Mouse (Mus musculus): ENCODE measurements around the gene Zbtb7a. TPM values are rescaled to one million over a fixed set of nuclear protein-coding genes. Genes with fewer than 3 reads are reported as not detected.

The Zbtb7a gene
- total and polyA plus RNA-seq, 3 experiments: 7.1 to 75.7 (median 31.1) TPM

DNA sequence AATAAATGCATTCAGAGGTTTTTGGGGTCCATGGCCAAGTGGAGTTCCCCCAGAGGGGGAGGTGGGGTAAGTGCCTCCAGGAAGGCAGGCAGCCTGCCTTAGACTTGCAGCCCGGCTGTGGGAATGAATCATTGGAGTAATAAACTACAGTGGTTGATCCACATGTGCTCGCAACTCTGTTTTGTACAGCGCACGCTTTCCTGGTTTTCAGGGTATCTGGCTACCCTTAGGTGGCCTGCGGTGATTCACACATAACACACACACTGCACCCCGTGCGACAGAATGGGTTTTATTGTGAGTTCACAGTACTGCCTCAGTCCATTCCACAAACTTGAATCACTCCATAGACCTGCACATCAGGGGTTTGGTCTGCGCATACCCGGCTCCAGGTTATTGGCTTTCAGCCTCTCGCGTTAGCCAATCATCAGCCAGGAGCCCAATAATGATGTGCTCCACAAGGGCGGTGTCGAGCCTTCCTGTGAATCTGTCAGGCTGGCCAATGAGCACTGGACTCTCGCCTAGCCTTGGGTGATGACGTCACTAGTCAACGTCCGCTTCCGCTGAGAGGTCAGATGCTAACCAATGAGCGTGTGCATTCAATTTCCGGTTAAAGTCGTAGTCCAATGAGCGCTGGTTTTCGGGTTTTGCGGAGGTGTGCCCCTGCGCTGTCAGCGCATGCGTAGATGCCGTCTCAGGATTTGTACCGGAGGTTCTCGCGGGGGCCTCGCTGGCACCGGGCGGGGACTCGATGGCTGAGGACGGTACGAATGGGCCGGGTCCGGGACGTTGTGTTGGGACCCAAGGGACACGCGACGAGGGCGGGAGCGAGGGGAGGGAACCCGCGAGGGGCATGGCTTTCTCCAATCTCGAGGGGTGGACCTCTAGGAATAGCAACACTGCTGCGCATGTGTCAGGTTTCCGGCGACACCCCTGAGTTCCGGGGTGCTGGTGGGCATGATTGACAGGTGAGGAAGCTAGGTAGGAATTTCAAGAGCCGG, 47.6 kb downstream of the Zbtb7a start, which contains the start of gene Dapk3:
Gene Dapk3, plus strand, starts transcription at position 670 of the 998 bp plus-strand sequence.
- ATAC-seq (ENCODE audit: extremely low read depth, insufficient number of reproducible peaks, low FRiP score, poor library complexity, severe bottlenecking) (peak; percentile 93), DNase-seq (ENCODE audit: low spot score) (peak; percentile 96)
- H3K9me3 ChIP-seq (replicated peaks): no peaks in the 10 kb centered on the region
- H3K36me3 ChIP-seq (replicated peaks): peaks cover 88% of the 10 kb centered on the region
- no peaks in the 10 kb centered on the region for H3K27me3 ChIP-seq (ENCODE audit: insufficient read depth, low read length)
- peak; percentile 97 for TF ChIP-seq POLR2AphosphoS5 (IDR thresholded peaks at IDR 0.05; ENCODE audit: insufficient replicate concordance, low read depth, low read length)
- TF ChIP-seq GATA2 (IDR thresholded peaks at IDR 0.05; ENCODE audit: borderline replicate concordance, low read depth, low read length): no peak
- TF ChIP-seq CTCF (IDR thresholded peaks at IDR 0.05; ENCODE audit: low read depth, low read length): no peak
- TF ChIP-seq GATA1 (IDR thresholded peaks at IDR 0.05; ENCODE audit: borderline replicate concordance, low read length): no peak
- TF ChIP-seq TAL1 (conservative IDR thresholded peaks at IDR 0.05; ENCODE audit: low read depth, low read length): no peak
- H3K4me1 ChIP-seq (ENCODE audit: insufficient read depth, low read depth, low read length): peaks cover 76% of the 10 kb centered on the region
- H3K4me3 ChIP-seq (ENCODE audit: low read depth, low read length): peak within 1 kb of the TSS; percentile 78

DNA sequence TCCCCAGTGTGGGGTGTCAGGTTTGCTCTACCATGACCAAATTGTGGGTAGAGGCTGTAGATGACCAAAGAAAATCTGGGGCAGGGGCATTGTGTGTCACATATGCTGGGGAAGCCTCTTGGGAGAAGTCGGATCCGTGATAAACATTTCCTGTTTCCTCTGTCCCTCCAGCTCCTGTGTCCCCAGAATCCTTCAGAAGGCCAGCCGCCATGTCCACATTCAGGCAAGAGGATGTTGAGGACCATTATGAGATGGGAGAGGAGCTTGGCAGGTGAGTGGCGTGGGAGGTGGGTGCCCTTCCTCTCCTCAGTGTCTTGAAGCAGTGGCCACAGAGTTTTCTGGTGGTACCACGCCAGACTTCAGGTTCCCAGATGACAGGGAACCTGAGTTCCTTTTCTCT, 48.8 kb downstream of the Zbtb7a start, which contains the start of gene 4930442H23Rik:
Gene 4930442H23Rik, minus strand, starts transcription at position 45 of the 400 bp plus-strand sequence.
- ATAC-seq (ENCODE audit: extremely low read depth, insufficient number of reproducible peaks, low FRiP score, poor library complexity, severe bottlenecking) (no peak), DNase-seq (ENCODE audit: low spot score) (no peak)
- peaks cover 86% of the 10 kb centered on the region for H3K36me3 ChIP-seq (replicated peaks)
- H3K9me3 ChIP-seq (replicated peaks): no peaks in the 10 kb centered on the region
- H3K4me3 ChIP-seq (ENCODE audit: low read depth, low read length): peak within 1 kb of the TSS; percentile 78
- H3K27me3 ChIP-seq (ENCODE audit: insufficient read depth, low read length): no peaks in the 10 kb centered on the region
- H3K4me1 ChIP-seq (ENCODE audit: insufficient read depth, low read depth, low read length): peaks cover 64% of the 10 kb centered on the region
- TF ChIP-seq POLR2AphosphoS5 (IDR thresholded peaks at IDR 0.05; ENCODE audit: insufficient replicate concordance, low read depth, low read length) (peak; percentile 77), GATA2 (IDR thresholded peaks at IDR 0.05; ENCODE audit: borderline replicate concordance, low read depth, low read length) (no peak)

DNA sequence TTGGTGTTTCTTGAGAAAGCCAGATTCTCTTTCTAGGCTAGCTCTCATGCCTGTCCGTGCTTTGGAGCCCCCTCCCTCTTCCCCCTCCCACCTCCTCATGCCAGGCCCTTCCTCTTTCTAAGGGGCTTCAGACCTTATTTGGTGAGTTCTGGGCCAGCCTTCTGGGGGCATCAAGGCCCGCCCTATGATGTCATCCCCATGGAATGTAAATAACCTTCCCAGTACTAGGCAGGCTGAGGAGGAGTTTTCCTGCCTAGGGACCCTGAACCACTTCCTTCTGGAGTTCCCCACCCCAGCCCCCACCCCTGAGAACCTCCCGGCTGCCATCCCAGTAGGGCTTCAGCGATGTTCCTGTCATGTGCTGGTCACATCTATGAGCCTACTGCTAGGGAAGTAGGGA, 49.7 kb downstream of the Zbtb7a start:
- DNase-seq (ENCODE audit: low spot score) (no peak), ATAC-seq (ENCODE audit: extremely low read depth, insufficient number of reproducible peaks, low FRiP score, poor library complexity, severe bottlenecking) (no peak)
- Histone ChIP-seq H3K36me3 (replicated peaks) (peaks cover 84% of the 10 kb centered on the region), H3K27me3 (ENCODE audit: insufficient read depth, low read length) (no peaks in the 10 kb centered on the region), H3K9me3 (replicated peaks) (no peaks in the 10 kb centered on the region), H3K4me1 (ENCODE audit: insufficient read depth, low read depth, low read length) (peaks cover 57% of the 10 kb centered on the region), H3K4me3 (ENCODE audit: low read depth, low read length) (no peak overlapping the region)
- TF ChIP-seq GATA1 (IDR thresholded peaks at IDR 0.05; ENCODE audit: borderline replicate concordance, low read length) (no peak), CTCF (IDR thresholded peaks at IDR 0.05; ENCODE audit: low read depth, low read length) (no peak), TAL1 (conservative IDR thresholded peaks at IDR 0.05; ENCODE audit: low read depth, low read length) (no peak), GATA2 (IDR thresholded peaks at IDR 0.05; ENCODE audit: borderline replicate concordance, low read depth, low read length) (no peak), POLR2AphosphoS5 (IDR thresholded peaks at IDR 0.05; ENCODE audit: insufficient replicate concordance, low read depth, low read length) (no peak)

DNA sequence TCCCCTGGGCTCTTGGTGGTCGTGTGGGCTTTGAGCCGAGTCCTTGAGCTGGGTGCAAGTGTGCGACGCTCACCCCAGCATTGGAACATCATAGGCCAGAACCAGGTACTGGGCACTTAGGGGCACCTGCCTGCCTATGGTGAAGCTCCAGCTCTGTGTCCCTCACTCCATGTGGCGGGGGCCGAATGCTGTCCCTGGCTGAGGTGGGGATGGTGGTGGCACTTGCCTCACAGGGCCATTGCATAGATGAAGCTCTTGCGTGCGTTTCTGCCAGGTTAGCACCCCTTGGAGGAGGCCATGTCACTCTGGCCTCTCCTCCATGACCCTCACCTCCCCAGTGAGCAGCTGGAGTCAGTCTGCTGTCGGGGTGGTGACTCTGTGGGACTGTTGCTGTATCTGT, 52.1 kb downstream of the Zbtb7a start:
- peaks cover 85% of the 10 kb centered on the region for H3K36me3 ChIP-seq (replicated peaks)
- DNase-seq (ENCODE audit: low spot score) (no peak), ATAC-seq (ENCODE audit: extremely low read depth, insufficient number of reproducible peaks, low FRiP score, poor library complexity, severe bottlenecking) (no peak)
- peaks cover 59% of the 10 kb centered on the region for H3K4me1 ChIP-seq (ENCODE audit: insufficient read depth, low read depth, low read length)
- TF ChIP-seq GATA2 (IDR thresholded peaks at IDR 0.05; ENCODE audit: borderline replicate concordance, low read depth, low read length): no peak
- TF ChIP-seq TAL1 (conservative IDR thresholded peaks at IDR 0.05; ENCODE audit: low read depth, low read length): no peak
- no peak for TF ChIP-seq CTCF (IDR thresholded peaks at IDR 0.05; ENCODE audit: low read depth, low read length)
- TF ChIP-seq POLR2AphosphoS5 (IDR thresholded peaks at IDR 0.05; ENCODE audit: insufficient replicate concordance, low read depth, low read length): no peak
- TF ChIP-seq GATA1 (IDR thresholded peaks at IDR 0.05; ENCODE audit: borderline replicate concordance, low read length): no peak
- H3K27me3 ChIP-seq (ENCODE audit: insufficient read depth, low read length): no peaks in the 10 kb centered on the region
- H3K4me3 ChIP-seq (ENCODE audit: low read depth, low read length): peak overlapping the region; percentile 10; the same call in 1 of the 2 replicates
- H3K9me3 ChIP-seq (replicated peaks): no peaks in the 10 kb centered on the region

DNA sequence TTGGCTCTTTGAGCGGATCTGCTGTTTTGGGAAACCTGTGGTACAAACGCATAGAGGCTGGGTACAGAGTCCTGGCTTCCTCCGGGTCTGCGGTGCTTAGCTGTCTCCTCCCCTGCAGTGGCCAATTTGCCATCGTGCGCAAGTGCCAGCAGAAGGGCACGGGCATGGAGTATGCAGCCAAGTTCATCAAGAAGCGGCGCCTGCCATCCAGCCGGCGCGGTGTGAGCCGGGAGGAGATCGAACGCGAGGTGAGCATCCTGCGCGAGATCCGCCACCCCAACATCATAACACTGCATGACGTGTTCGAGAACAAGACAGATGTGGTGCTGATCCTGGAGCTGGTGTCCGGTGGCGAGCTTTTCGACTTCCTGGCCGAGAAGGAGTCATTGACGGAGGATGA, 54.8 kb downstream of the Zbtb7a start:
- no peak overlapping the region for H3K4me3 ChIP-seq (ENCODE audit: low read depth, low read length)
- H3K27me3 ChIP-seq (ENCODE audit: insufficient read depth, low read length): peaks cover 5% of the 10 kb centered on the region
- H3K36me3 ChIP-seq (replicated peaks): peaks cover 77% of the 10 kb centered on the region
- DNase-seq (ENCODE audit: low spot score): no peak
- H3K9me3 ChIP-seq (replicated peaks): no peaks in the 10 kb centered on the region
- ATAC-seq (ENCODE audit: extremely low read depth, insufficient number of reproducible peaks, low FRiP score, poor library complexity, severe bottlenecking): no peak
- TF ChIP-seq TAL1 (conservative IDR thresholded peaks at IDR 0.05; ENCODE audit: low read depth, low read length) (no peak), GATA2 (IDR thresholded peaks at IDR 0.05; ENCODE audit: borderline replicate concordance, low read depth, low read length) (no peak), POLR2AphosphoS5 (IDR thresholded peaks at IDR 0.05; ENCODE audit: insufficient replicate concordance, low read depth, low read length) (no peak), GATA1 (IDR thresholded peaks at IDR 0.05; ENCODE audit: borderline replicate concordance, low read length) (no peak), CTCF (IDR thresholded peaks at IDR 0.05; ENCODE audit: low read depth, low read length) (no peak)
- H3K4me1 ChIP-seq (ENCODE audit: insufficient read depth, low read depth, low read length): peaks cover 57% of the 10 kb centered on the region

DNA sequence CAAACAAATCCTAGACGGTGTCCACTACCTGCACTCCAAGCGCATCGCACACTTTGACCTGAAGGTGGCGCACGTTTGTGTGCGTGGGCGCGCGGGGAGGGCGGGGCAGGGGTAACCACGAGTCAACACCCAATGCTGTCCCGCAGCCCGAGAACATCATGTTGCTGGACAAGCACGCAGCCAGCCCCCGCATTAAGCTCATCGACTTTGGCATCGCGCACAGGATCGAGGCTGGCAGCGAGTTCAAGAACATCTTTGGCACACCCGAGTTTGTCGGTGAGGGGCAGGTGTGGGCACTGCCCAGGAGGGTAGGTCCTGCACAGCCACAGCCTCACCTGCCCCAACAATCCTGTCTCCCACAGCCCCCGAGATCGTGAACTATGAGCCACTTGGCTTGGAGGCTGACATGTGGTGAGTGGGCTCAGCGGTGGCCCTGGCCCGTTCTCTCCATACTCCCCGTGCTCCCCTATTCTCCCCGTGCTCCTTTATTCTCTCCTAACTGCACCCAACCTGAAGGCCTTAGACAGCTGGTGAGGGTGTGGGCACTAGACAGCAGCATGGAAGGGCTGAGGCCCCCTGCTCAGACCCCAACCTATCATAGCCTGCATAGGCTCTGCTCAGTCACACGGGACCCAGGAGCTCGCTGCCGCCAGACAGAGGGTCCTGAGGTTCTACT, 55.4 kb downstream of the Zbtb7a start:
- peaks cover 55% of the 10 kb centered on the region for H3K4me1 ChIP-seq (ENCODE audit: insufficient read depth, low read depth, low read length)
- peak overlapping the region; percentile 46 for H3K4me3 ChIP-seq (ENCODE audit: low read depth, low read length)
- DNase-seq (ENCODE audit: low spot score) (no peak), ATAC-seq (ENCODE audit: extremely low read depth, insufficient number of reproducible peaks, low FRiP score, poor library complexity, severe bottlenecking) (no peak)
- H3K27me3 ChIP-seq (ENCODE audit: insufficient read depth, low read length): peaks cover 10% of the 10 kb centered on the region
- peaks cover 71% of the 10 kb centered on the region for H3K36me3 ChIP-seq (replicated peaks)
- TF ChIP-seq GATA1 (IDR thresholded peaks at IDR 0.05; ENCODE audit: borderline replicate concordance, low read length) (no peak), CTCF (IDR thresholded peaks at IDR 0.05; ENCODE audit: low read depth, low read length) (peak; percentile 35), GATA2 (IDR thresholded peaks at IDR 0.05; ENCODE audit: borderline replicate concordance, low read depth, low read length) (no peak)
- no peaks in the 10 kb centered on the region for H3K9me3 ChIP-seq (replicated peaks)

Data from G1E (cell line).